Mouse (Mus musculus) forebrain, embryonic 14.5 days (tissue): ENCODE results near the gene Cspg4. TPM values are rescaled to one million over a fixed set of nuclear protein-coding genes. Genes with fewer than 3 reads are reported as not detected.
A peak's percentile ranks its signal among the peaks of the same experiment; 100 is the strongest.

Experiments
- ATAC-seq: fragments of 200-750 bp; cut with Nextera tagmentation; 2 replicates; pipeline ENCODE4 v1.8.0; 2017; ENCODE audit warnings: mild to moderate bottlenecking, moderate library complexity
- DNase-seq: peaks from one replicate; pipeline ENCODE4 v3.0.0-alpha.2; 2015; ENCODE audit warnings: low spot score
- H3K27ac ChIP-seq: fragments of 300-500 bp; sonication (generic); 2 replicates; pipeline ENCODE4 v1.5.1; 2014; ENCODE audit warnings: low read depth, mild to moderate bottlenecking, control low read depth, low read length, moderate library complexity
- H3K27me3 ChIP-seq: fragments of 300-500 bp; sonication (generic); replicated peaks from 2 replicates; pipeline ENCODE4 v1.6.1; 2014; ENCODE audit warnings: low read length, control low read depth, mixed read lengths; ENCODE audit not compliant: control insufficient read depth, insufficient read depth
- H3K36me3 ChIP-seq: fragments of 300-500 bp; sonication (generic); 2 replicates; pipeline ENCODE4 v1.6.1; 2014; ENCODE audit warnings: low read length, control low read depth; ENCODE audit not compliant: control insufficient read depth, insufficient read depth
- H3K4me1 ChIP-seq: fragments of 300-500 bp; sonication (generic); 2 replicates; pipeline ENCODE4 v1.6.1; 2014; ENCODE audit warnings: antibody characterized with exemption, low read length, control low read depth; ENCODE audit not compliant: control insufficient read depth, insufficient read depth
- H3K4me2 ChIP-seq: fragments of 300-500 bp; sonication (generic); 2 replicates; pipeline ENCODE4 v1.6.1; 2014; ENCODE audit warnings: mild to moderate bottlenecking, control low read depth, low read length
- H3K4me3 ChIP-seq: fragments of 300-500 bp; sonication (generic); 2 replicates; pipeline ENCODE4 v1.5.1; 2014; ENCODE audit warnings: low read depth, low read length, control low read depth
- H3K9ac ChIP-seq: fragments of 300-500 bp; sonication (generic); 2 replicates; pipeline ENCODE4 v1.6.1; 2014; ENCODE audit warnings: mild to moderate bottlenecking, low read length, control low read depth, moderate library complexity
- H3K9me3 ChIP-seq: fragments of 300-500 bp; sonication (generic); replicated peaks from 2 replicates; pipeline ENCODE4 v1.6.1; 2016; ENCODE audit warnings: low read length, control low read depth, mixed read lengths; ENCODE audit not compliant: control insufficient read depth
- WGBS: fragments of 180-500 bp; shearing (Covaris S2); extraction: QIAGEN DNeasy Blood & Tissue Kit; methylation state at CpG from one replicate; pipeline ENCODE4 v1.1.7; 2014; 5-methylcytosine and 5-hydroxymethylcytosine counted together
- polyA plus RNA-seq: library from polyadenylated mRNA; unstranded; fragments of >200 nt; fragmentation: Nextera tagmentation; extraction: Ambion mirVana; gene quantifications from 2 replicates; pipeline ENCODE4 v1.2.1, GENCODE M21; 2014

Gene Cspg4
- polyA plus RNA-seq, 1 experiment from 2014 or later: 3.0 TPM

DNA sequence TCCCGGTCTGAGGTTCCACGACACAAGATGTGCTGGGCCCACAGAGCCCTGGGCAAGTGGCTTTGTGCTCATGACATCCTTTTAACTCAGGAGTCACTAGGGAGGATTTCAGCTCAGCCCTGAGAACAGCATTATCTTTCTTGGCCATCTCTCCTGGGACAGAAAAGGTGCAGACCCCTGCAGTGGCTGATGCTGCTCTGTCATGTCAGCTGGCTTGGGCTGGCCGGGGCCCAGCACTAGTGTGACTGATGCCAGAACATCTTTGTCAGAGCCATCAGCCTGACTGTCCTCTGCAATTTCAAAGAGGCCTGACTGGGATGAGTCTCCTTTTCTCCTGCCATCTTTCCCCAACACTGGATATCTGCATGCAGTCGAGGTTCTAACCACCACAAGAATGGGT, 17.4 kb downstream of the Cspg4 start:
- 68% methylated on average over 4 of the region's 4 CpGs for WGBS
- ATAC-seq (no peak), DNase-seq (no peak)
- H3K4me1 ChIP-seq: no peaks in the 10 kb centered on the region
- H3K9ac ChIP-seq: no peak overlapping the region
- H3K9me3 ChIP-seq: no peaks in the 10 kb centered on the region
- no peaks in the 10 kb centered on the region for H3K27me3 ChIP-seq
- no peaks in the 10 kb centered on the region for H3K36me3 ChIP-seq
- H3K4me2 ChIP-seq: no peak overlapping the region
- H3K27ac ChIP-seq: no peak overlapping the region
- no peak overlapping the region for H3K4me3 ChIP-seq

- no peak overlapping the region for H3K4me3 ChIP-seq
- H3K36me3 ChIP-seq: no peaks in the 10 kb centered on the region
- H3K27ac ChIP-seq: no peak overlapping the region
- no peak for DNase-seq
- H3K4me1 ChIP-seq: no peaks in the 10 kb centered on the region
- H3K4me2 ChIP-seq: no peak overlapping the region
- ATAC-seq: no peak
- 80% methylated on average over 12 of the region's 12 CpGs for WGBS
- H3K9me3 ChIP-seq: no peaks in the 10 kb centered on the region
- H3K9ac ChIP-seq: no peak overlapping the region
- no peaks in the 10 kb centered on the region for H3K27me3 ChIP-seq
Observed at GRCm38 (mm10) chr9:56882818-56883217, 18.0 kb downstream of the Cspg4 start.

DNA sequence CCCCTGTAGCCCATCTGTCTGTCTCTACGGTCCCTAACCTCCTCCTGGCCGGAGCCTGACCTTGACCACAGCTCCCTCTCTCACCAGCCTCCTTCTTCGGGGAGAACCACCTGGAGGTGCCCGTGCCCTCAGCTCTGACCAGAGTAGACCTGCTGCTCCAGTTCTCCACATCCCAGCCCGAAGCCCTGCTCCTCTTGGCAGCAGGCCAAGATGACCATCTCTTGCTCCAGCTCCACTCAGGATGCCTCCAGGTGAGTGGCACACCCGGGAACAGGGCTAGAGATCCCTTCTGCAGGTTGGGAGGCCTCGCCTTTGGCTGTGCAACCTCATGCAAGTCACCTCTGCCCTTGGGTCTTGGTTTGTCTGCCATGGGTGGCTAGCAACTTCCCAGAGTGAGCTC, 18.6 kb downstream of the Cspg4 start:
- Histone ChIP-seq H3K9ac (no peak overlapping the region), H3K4me2 (no peak overlapping the region), H3K36me3 (no peaks in the 10 kb centered on the region), H3K27ac (no peak overlapping the region), H3K27me3 (no peaks in the 10 kb centered on the region), H3K9me3 (no peaks in the 10 kb centered on the region), H3K4me1 (no peaks in the 10 kb centered on the region), H3K4me3 (no peak overlapping the region)
- ATAC-seq (no peak), DNase-seq (no peak)
- WGBS: 80% methylated on average over 7 of the region's 7 CpGs

DNA sequence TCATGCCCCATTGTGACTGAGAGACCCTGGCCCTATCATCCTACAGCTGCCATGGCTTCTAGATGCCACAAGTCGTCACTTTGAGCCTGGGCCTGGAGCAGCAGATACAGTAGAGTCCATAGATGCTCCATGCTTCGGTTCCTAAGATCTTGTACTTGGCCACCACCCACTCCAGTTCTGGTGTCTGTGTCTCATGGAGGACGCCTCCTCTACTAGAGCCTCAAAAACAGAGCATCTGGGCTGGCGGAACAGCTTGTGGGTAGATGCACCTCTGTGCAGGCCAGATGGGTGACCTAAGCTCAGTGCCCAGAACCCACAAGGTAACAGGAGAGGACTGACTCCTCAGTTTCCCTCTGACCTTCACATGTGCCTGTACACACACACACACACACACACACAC, 19.5 kb downstream of the Cspg4 start:
- H3K9me3 ChIP-seq: no peaks in the 10 kb centered on the region
- H3K4me2 ChIP-seq: no peak overlapping the region
- H3K36me3 ChIP-seq: no peaks in the 10 kb centered on the region
- H3K4me3 ChIP-seq: no peak overlapping the region
- no peaks in the 10 kb centered on the region for H3K4me1 ChIP-seq
- ATAC-seq (no peak), DNase-seq (no peak)
- H3K27me3 ChIP-seq: no peaks in the 10 kb centered on the region
- no peak overlapping the region for H3K27ac ChIP-seq
- WGBS: 79% methylated on average over 4 of the region's 4 CpGs
- H3K9ac ChIP-seq: no peak overlapping the region

- Histone ChIP-seq H3K4me3 (no peak overlapping the region), H3K9me3 (no peaks in the 10 kb centered on the region), H3K4me2 (no peak overlapping the region), H3K36me3 (no peaks in the 10 kb centered on the region), H3K27me3 (no peaks in the 10 kb centered on the region), H3K27ac (no peak overlapping the region), H3K9ac (no peak overlapping the region), H3K4me1 (no peaks in the 10 kb centered on the region)
- 59% methylated on average over 13 of the region's 13 CpGs for WGBS
- DNase-seq: no peak
- ATAC-seq: no peak
Observed at GRCm38 (mm10) chr9:56886113-56886512, 21.3 kb downstream of the Cspg4 start.

DNA sequence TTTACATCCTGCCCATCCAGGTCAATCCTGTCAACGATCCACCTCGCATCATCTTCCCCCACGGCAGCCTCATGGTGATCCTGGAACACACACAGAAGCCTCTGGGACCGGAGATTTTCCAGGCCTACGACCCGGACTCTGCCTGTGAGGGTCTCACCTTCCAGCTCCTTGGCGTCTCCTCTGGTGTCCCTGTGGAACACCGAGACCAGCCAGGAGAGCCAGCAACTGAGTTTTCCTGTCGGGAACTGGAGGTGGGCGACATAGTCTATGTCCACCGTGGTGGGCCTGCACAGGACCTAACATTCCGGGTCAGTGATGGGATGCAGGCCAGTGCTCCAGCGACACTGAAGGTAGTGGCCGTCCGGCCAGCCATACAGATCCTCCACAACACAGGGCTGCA, 21.8 kb downstream of the Cspg4 start:
- ATAC-seq: no peak
- no peak overlapping the region for H3K27ac ChIP-seq

GRCm38 (mm10) chr9:56887581-56887980, 22.7 kb downstream of the Cspg4 start:
- Histone ChIP-seq H3K9ac (no peak overlapping the region), H3K27ac (no peak overlapping the region), H3K4me2 (no peak overlapping the region), H3K4me3 (no peak overlapping the region), H3K4me1 (no peaks in the 10 kb centered on the region), H3K27me3 (no peaks in the 10 kb centered on the region), H3K9me3 (no peaks in the 10 kb centered on the region), H3K36me3 (no peaks in the 10 kb centered on the region)
- DNase-seq (no peak), ATAC-seq (no peak)
- 97% methylated on average over 16 of the region's 16 CpGs for WGBS

More for the DNA sequence above, 21.8 kb downstream of the Cspg4 start:
- no peak overlapping the region for H3K9ac ChIP-seq
- no peak overlapping the region for H3K4me2 ChIP-seq
- no peaks in the 10 kb centered on the region for H3K9me3 ChIP-seq
- H3K4me1 ChIP-seq: no peaks in the 10 kb centered on the region
- no peaks in the 10 kb centered on the region for H3K27me3 ChIP-seq
- WGBS: 94% methylated on average over 15 of the region's 15 CpGs
- DNase-seq: no peak
- H3K4me3 ChIP-seq: no peak overlapping the region
- no peaks in the 10 kb centered on the region for H3K36me3 ChIP-seq

DNA sequence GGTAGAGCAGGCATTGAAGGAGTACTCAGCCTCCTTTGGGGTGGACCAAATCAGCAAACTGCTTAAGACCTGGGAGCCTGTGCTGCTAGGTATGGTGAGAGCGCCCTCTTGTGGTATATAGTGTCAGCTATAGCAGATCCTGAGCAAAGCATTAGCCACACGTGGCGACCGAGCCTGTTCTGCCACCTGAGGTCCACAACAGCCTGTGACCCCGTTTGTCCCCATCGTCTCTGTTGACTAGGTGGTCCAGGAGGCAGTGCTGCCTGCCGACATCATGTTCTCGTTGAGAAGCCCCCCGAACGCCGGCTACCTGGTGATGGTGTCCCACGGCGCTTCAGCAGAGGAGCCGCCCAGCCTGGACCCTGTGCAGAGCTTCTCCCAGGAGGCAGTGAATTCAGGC, 25.0 kb downstream of the Cspg4 start:
- Histone ChIP-seq H3K27ac (no peak overlapping the region), H3K9me3 (no peaks in the 10 kb centered on the region), H3K36me3 (no peaks in the 10 kb centered on the region), H3K4me2 (peak overlapping the region; percentile 51), H3K4me3 (peak overlapping the region; percentile 13), H3K9ac (peak overlapping the region; percentile 46; the same call in 1 of the 2 replicates), H3K4me1 (no peaks in the 10 kb centered on the region), H3K27me3 (no peaks in the 10 kb centered on the region)
- DNase-seq: peak; percentile 95
- peak; percentile 74 for ATAC-seq
- WGBS: 5% methylated on average over 14 of the region's 14 CpGs

DNA sequence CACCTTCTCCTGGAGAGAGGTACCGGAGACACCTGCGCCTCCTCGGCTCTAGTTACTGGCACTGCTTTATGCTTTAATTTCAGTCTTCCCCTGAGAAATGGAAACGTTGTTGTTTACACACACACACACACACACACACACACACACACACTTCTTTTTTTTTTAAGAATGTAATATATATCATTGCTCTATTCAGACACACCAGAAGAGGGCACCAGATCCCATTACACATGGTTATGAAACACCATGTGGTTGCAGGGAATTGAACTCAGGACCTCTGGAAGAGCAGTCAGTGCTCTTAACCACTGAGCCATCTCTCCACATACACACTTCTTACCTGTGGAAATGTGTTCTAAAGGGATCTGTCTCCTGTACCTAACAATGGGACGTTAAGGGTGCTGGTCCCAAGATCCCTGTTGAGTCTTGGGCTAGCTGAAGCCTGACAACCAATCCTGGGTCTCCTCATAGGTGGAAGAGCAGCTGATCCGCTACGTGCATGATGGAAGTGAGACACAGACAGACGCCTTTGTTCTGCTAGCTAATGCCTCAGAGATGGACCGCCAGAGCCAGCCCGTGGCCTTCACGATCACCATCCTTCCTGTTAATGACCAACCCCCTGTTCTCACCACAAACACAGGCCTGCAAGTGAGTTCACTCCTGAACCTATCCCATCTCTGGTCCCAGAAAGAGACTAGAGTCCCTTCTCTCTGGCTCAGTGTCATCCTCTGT, 25.9 kb downstream of the Cspg4 start:
- DNase-seq (no peak), ATAC-seq (no peak)
- Histone ChIP-seq H3K4me2 (no peak overlapping the region), H3K27me3 (no peaks in the 10 kb centered on the region), H3K27ac (no peak overlapping the region), H3K36me3 (no peaks in the 10 kb centered on the region), H3K4me1 (no peaks in the 10 kb centered on the region), H3K4me3 (no peak overlapping the region), H3K9me3 (no peaks in the 10 kb centered on the region), H3K9ac (no peak overlapping the region)
- 76% methylated on average over 11 of the region's 11 CpGs for WGBS
